Mouse (Mus musculus): ENCODE results near the gene Apopt1. TPM values are rescaled to one million over a fixed set of nuclear protein-coding genes. Genes with fewer than 3 reads are reported as not detected.

The Apopt1 gene
- polyA plus RNA-seq, 1 experiment, result 29.9 TPM

GRCm38 (mm10) chr12:111755231-111755630 is 42.2 kb downstream of the Apopt1 start:
- Histone ChIP-seq H3K4me3 (ENCODE audit: insufficient read depth, poor library complexity, severe bottlenecking) (no peak overlapping the region), H3K27me3 (ENCODE audit: control insufficient read depth, insufficient read depth, insufficient read length) (no peaks in the 10 kb centered on the region), H3K79me2 (ENCODE audit: control insufficient read depth, insufficient read depth) (peaks cover 18% of the 10 kb centered on the region), H3K36me3 (ENCODE audit: control insufficient read depth, insufficient read depth) (no peaks in the 10 kb centered on the region), H3ac (ENCODE audit: control insufficient read depth, insufficient read length, low read depth) (no peak overlapping the region), H3K79me3 (ENCODE audit: low read depth) (peaks cover 13% of the 10 kb centered on the region)
- TF ChIP-seq MYOD1 (IDR thresholded peaks at IDR 0.05; ENCODE audit: control insufficient read depth, insufficient read length, low read depth) (no peak), CEBPB (IDR thresholded peaks at IDR 0.05; ENCODE audit: low read depth) (no peak), MAX (IDR thresholded peaks at IDR 0.05) (no peak), USF1 (IDR thresholded peaks at IDR 0.05; ENCODE audit: low read depth) (no peak), MYOG (IDR thresholded peaks at IDR 0.05; ENCODE audit: control insufficient read depth, extremely low read depth, insufficient read length) (no peak), CTCF (IDR thresholded peaks at IDR 0.05; ENCODE audit: control insufficient read depth, insufficient read depth, insufficient read length) (no peak), FOSL1 (IDR thresholded peaks at IDR 0.05; ENCODE audit: insufficient read depth, low read length, poor library complexity, severe bottlenecking) (no peak)

GRCm38 (mm10) chr12:111756082-111756697 is 43.1 kb downstream of the Apopt1 start:
- no peak overlapping the region for H3ac ChIP-seq (ENCODE audit: control insufficient read depth, insufficient read length, low read depth)
- no peak for TF ChIP-seq USF1 (IDR thresholded peaks at IDR 0.05; ENCODE audit: low read depth)
- no peak for TF ChIP-seq CTCF (IDR thresholded peaks at IDR 0.05; ENCODE audit: control insufficient read depth, insufficient read depth, insufficient read length)
- TF ChIP-seq MYOD1 (IDR thresholded peaks at IDR 0.05; ENCODE audit: control insufficient read depth, insufficient read length, low read depth), result peak; percentile 91
- TF ChIP-seq FOSL1 (IDR thresholded peaks at IDR 0.05; ENCODE audit: insufficient read depth, low read length, poor library complexity, severe bottlenecking), result no peak
- H3K79me2 ChIP-seq (ENCODE audit: control insufficient read depth, insufficient read depth), result peaks cover 28% of the 10 kb centered on the region
- H3K4me3 ChIP-seq (ENCODE audit: insufficient read depth, poor library complexity, severe bottlenecking), result no peak overlapping the region
- peaks cover 21% of the 10 kb centered on the region for H3K79me3 ChIP-seq (ENCODE audit: low read depth)
- H3K36me3 ChIP-seq (ENCODE audit: control insufficient read depth, insufficient read depth), result no peaks in the 10 kb centered on the region
- no peaks in the 10 kb centered on the region for H3K27me3 ChIP-seq (ENCODE audit: control insufficient read depth, insufficient read depth, insufficient read length)

GRCm38 (mm10) chr12:111756698-111757082 is 43.6 kb downstream of the Apopt1 start:
- no peak for TF ChIP-seq CEBPB (IDR thresholded peaks at IDR 0.05; ENCODE audit: low read depth)
- TF ChIP-seq MYOD1 (IDR thresholded peaks at IDR 0.05; ENCODE audit: control insufficient read depth, insufficient read length, low read depth), result peak; percentile 40
- TF ChIP-seq USF1 (IDR thresholded peaks at IDR 0.05; ENCODE audit: low read depth), result no peak
- TF ChIP-seq CTCF (IDR thresholded peaks at IDR 0.05; ENCODE audit: control insufficient read depth, insufficient read depth, insufficient read length), result no peak
- TF ChIP-seq FOSL1 (IDR thresholded peaks at IDR 0.05; ENCODE audit: insufficient read depth, low read length, poor library complexity, severe bottlenecking), result no peak
- TF ChIP-seq MAX (IDR thresholded peaks at IDR 0.05), result peak; percentile 65
- TF ChIP-seq MYOG (IDR thresholded peaks at IDR 0.05; ENCODE audit: control insufficient read depth, extremely low read depth, insufficient read length), result no peak
- H3K79me3 ChIP-seq (ENCODE audit: low read depth), result peaks cover 26% of the 10 kb centered on the region
- no peak overlapping the region for H3K4me3 ChIP-seq (ENCODE audit: insufficient read depth, poor library complexity, severe bottlenecking)
- H3K27me3 ChIP-seq (ENCODE audit: control insufficient read depth, insufficient read depth, insufficient read length), result no peaks in the 10 kb centered on the region
- no peaks in the 10 kb centered on the region for H3K36me3 ChIP-seq (ENCODE audit: control insufficient read depth, insufficient read depth)
- H3K79me2 ChIP-seq (ENCODE audit: control insufficient read depth, insufficient read depth), result peaks cover 33% of the 10 kb centered on the region
- H3ac ChIP-seq (ENCODE audit: control insufficient read depth, insufficient read length, low read depth), result no peak overlapping the region

- Histone ChIP-seq H3K36me3 (ENCODE audit: control insufficient read depth, insufficient read depth) (no peaks in the 10 kb centered on the region), H3ac (ENCODE audit: control insufficient read depth, insufficient read length, low read depth) (peak overlapping the region; percentile 93), H3K79me3 (ENCODE audit: low read depth) (peaks cover 36% of the 10 kb centered on the region), H3K4me3 (ENCODE audit: insufficient read depth, poor library complexity, severe bottlenecking) (no peak overlapping the region), H3K79me2 (ENCODE audit: control insufficient read depth, insufficient read depth) (peaks cover 43% of the 10 kb centered on the region), H3K27me3 (ENCODE audit: control insufficient read depth, insufficient read depth, insufficient read length) (no peaks in the 10 kb centered on the region)
- TF ChIP-seq MAX (IDR thresholded peaks at IDR 0.05) (no peak), FOSL1 (IDR thresholded peaks at IDR 0.05; ENCODE audit: insufficient read depth, low read length, poor library complexity, severe bottlenecking) (no peak), CTCF (IDR thresholded peaks at IDR 0.05; ENCODE audit: control insufficient read depth, insufficient read depth, insufficient read length) (no peak), USF1 (IDR thresholded peaks at IDR 0.05; ENCODE audit: low read depth) (no peak), CEBPB (IDR thresholded peaks at IDR 0.05; ENCODE audit: low read depth) (no peak), MYOG (IDR thresholded peaks at IDR 0.05; ENCODE audit: control insufficient read depth, extremely low read depth, insufficient read length) (no peak), MYOD1 (IDR thresholded peaks at IDR 0.05; ENCODE audit: control insufficient read depth, insufficient read length, low read depth) (no peak)
These were observed 44.7 kb downstream of the Apopt1 start for GRCm38 (mm10) chr12:111757561-111758325.

- TF ChIP-seq CEBPB (IDR thresholded peaks at IDR 0.05; ENCODE audit: low read depth) (no peak), CTCF (IDR thresholded peaks at IDR 0.05; ENCODE audit: control insufficient read depth, insufficient read depth, insufficient read length) (no peak), MYOG (IDR thresholded peaks at IDR 0.05; ENCODE audit: control insufficient read depth, extremely low read depth, insufficient read length) (no peak), USF1 (IDR thresholded peaks at IDR 0.05; ENCODE audit: low read depth) (no peak), MYOD1 (IDR thresholded peaks at IDR 0.05; ENCODE audit: control insufficient read depth, insufficient read length, low read depth) (no peak), FOSL1 (IDR thresholded peaks at IDR 0.05; ENCODE audit: insufficient read depth, low read length, poor library complexity, severe bottlenecking) (no peak), MAX (IDR thresholded peaks at IDR 0.05) (no peak)
- H3ac ChIP-seq (ENCODE audit: control insufficient read depth, insufficient read length, low read depth), result peak within 1 kb of the TSS; percentile 93
- H3K27me3 ChIP-seq (ENCODE audit: control insufficient read depth, insufficient read depth, insufficient read length), result no peaks in the 10 kb centered on the region
- H3K79me2 ChIP-seq (ENCODE audit: control insufficient read depth, insufficient read depth), result peaks cover 52% of the 10 kb centered on the region
- peaks cover 45% of the 10 kb centered on the region for H3K79me3 ChIP-seq (ENCODE audit: low read depth)
- H3K4me3 ChIP-seq (ENCODE audit: insufficient read depth, poor library complexity, severe bottlenecking), result peak within 1 kb of the TSS; percentile 75
- H3K36me3 ChIP-seq (ENCODE audit: control insufficient read depth, insufficient read depth), result peaks cover 4% of the 10 kb centered on the region
These were observed 45.5 kb downstream of the Apopt1 start, which contains the start of gene Klc1 for GRCm38 (mm10) chr12:111758381-111759175. TSS of gene Klc1 (plus strand) at chr12:111758849.

Data from C2C12 (cell line).